Mouse (Mus musculus) MEL (cell line): ENCODE measurements around the gene Gm10490.
A peak's percentile ranks its signal among the peaks of the same experiment; 100 is the strongest.

ENCODE experiments used
- CTCF ChIP-seq, 3 experiments: IDR thresholded peaks in 2 of 3; conservative IDR thresholded peaks in 1 of 3; 2 replicates each; pipeline ENCODE4 v1.5.1; 2011 to 2012; ENCODE audit warnings: low read length in 3 of 3, low read depth in 2 of 3, mild to moderate bottlenecking in 2 of 3, improper control_type of control experiment in 1 of 3, inconsistent platforms in 1 of 3, mixed read lengths in 1 of 3, moderate library complexity in 1 of 3; ENCODE audit not compliant: control insufficient read depth in 1 of 3, insufficient read depth in 1 of 3, poor library complexity in 1 of 3, severe bottlenecking in 1 of 3
- ELF1 ChIP-seq: IDR thresholded peaks from 2 replicates; pipeline ENCODE4 v1.6.1; 2014; ENCODE audit warnings: low read depth, mild to moderate bottlenecking, inconsistent platforms, low read length, improper control_type of control experiment, moderate library complexity
- EP300 ChIP-seq, 2 experiments: IDR thresholded peaks; 2 replicates each; pipeline ENCODE4 v1.6.1; 2011; ENCODE audit warnings: improper control_type of control experiment in 2 of 2, low read length in 2 of 2, low read depth in 1 of 2, mild to moderate bottlenecking in 1 of 2
- GATA1 ChIP-seq: IDR thresholded peaks from 2 replicates; pipeline ENCODE4 v1.6.1; 2011; ENCODE audit warnings: low read depth, low read length, improper control_type of control experiment
- MAFK ChIP-seq: IDR thresholded peaks from 2 replicates; pipeline ENCODE4 v1.6.1; 2011; ENCODE audit warnings: low read depth, mild to moderate bottlenecking, low read length, improper control_type of control experiment, borderline replicate concordance
- MXI1 ChIP-seq: IDR thresholded peaks from 2 replicates; pipeline ENCODE4 v1.6.1; 2011; ENCODE audit warnings: mild to moderate bottlenecking, low read depth, low read length, improper control_type of control experiment
- NRF1 ChIP-seq: IDR thresholded peaks from 2 replicates; pipeline ENCODE4 v1.6.1; 2014; ENCODE audit warnings: low read depth, mild to moderate bottlenecking, inconsistent platforms, low read length, improper control_type of control experiment, moderate library complexity; ENCODE audit not compliant: poor library complexity, insufficient read depth, severe bottlenecking
- POLR2A ChIP-seq, 2 experiments: IDR thresholded peaks; 2 replicates each; pipeline ENCODE4 v1.6.1; 2011 to 2012; ENCODE audit warnings: low read length in 2 of 2, mild to moderate bottlenecking in 2 of 2, control low read depth in 1 of 2, improper control_type of control experiment in 1 of 2, low read depth in 1 of 2, moderate library complexity in 1 of 2; ENCODE audit not compliant: control insufficient read depth in 1 of 2, insufficient read depth in 1 of 2, poor library complexity in 1 of 2
- RAD21 ChIP-seq: IDR thresholded peaks from 2 replicates; pipeline ENCODE4 v1.6.1; 2011; ENCODE audit warnings: mild to moderate bottlenecking, low read depth, low read length, improper control_type of control experiment
- ZKSCAN1 ChIP-seq: IDR thresholded peaks from 2 replicates; pipeline ENCODE4 v1.6.1; 2012; ENCODE audit warnings: low read depth, mild to moderate bottlenecking, inconsistent platforms, low read length, improper control_type of control experiment, moderate library complexity
- ZMIZ1 ChIP-seq: IDR thresholded peaks from 2 replicates; pipeline ENCODE4 v1.6.1; 2012; ENCODE audit warnings: low read depth, mild to moderate bottlenecking, inconsistent platforms, low read length, improper control_type of control experiment, moderate library complexity

- TF ChIP-seq CTCF (IDR thresholded peaks at IDR 0.05 in 2 of 3, conservative IDR thresholded peaks at IDR 0.05 in 1 of 3; ENCODE audit: control insufficient read depth in 1 of 3, insufficient read depth in 1 of 3, low read depth in 2 of 3, low read length in 3 of 3, poor library complexity in 1 of 3, severe bottlenecking in 1 of 3) (peak; percentile 28 to 44 (median 42); a peak in 5 of 6 replicates), ZKSCAN1 (no peak), ELF1 (no peak), MXI1 (no peak), MAFK (no peak), EP300 (IDR thresholded peaks at IDR 0.05; ENCODE audit: low read depth in 1 of 2, low read length in 2 of 2) (no peak), GATA1 (no peak), POLR2A (IDR thresholded peaks at IDR 0.05; ENCODE audit: control insufficient read depth in 1 of 2, insufficient read depth in 1 of 2, low read depth in 1 of 2, low read length in 2 of 2, poor library complexity in 1 of 2) (no peak), RAD21 (no peak; the same call in 1 of the 2 replicates), NRF1 (no peak), ZMIZ1 (no peak)
These were observed 27.5 kb downstream of the Gm10490 start for GRCm38 (mm10) chrX:7936874-7937273.
